Mouse (Mus musculus) kidney, postnatal 0 days (tissue): ENCODE measurements at regions not wholly inside any gene's neighbourhood (a gene's known extent, or its start where the extent isn't known, plus 50 kb on each side); places are given as distances from the start of the nearest gene placed in this dataset.
A peak's percentile ranks its signal among the peaks of the same experiment; 100 is the strongest.

Experiments used
- ATAC-seq: fragments of 200-750 bp; cut with Nextera tagmentation; replicated peaks from 2 replicates; pipeline ENCODE4 v1.8.0; 2017; ENCODE audit warnings: low read depth, moderate number of reproducible peaks, moderate TSS enrichment, moderate library complexity; ENCODE audit not compliant: low FRiP score
- DNase-seq: peaks from one replicate; pipeline ENCODE4 v3.0.0-alpha.2; 2016; ENCODE audit warnings: low spot score
- H3K27ac ChIP-seq: fragments of 300-500 bp; sonication (generic); 2 replicates; pipeline ENCODE4 v1.5.1; 2014; ENCODE audit warnings: mild to moderate bottlenecking
- H3K27me3 ChIP-seq: fragments of 300-500 bp; sonication (generic); 2 replicates; pipeline ENCODE4 v1.6.1; 2014; ENCODE audit warnings: low read length, mixed read lengths; ENCODE audit not compliant: insufficient read depth
- H3K36me3 ChIP-seq: fragments of 300-500 bp; sonication (generic); 2 replicates; pipeline ENCODE4 v1.6.1; 2014; ENCODE audit warnings: low read length, mixed read lengths; ENCODE audit not compliant: insufficient read depth
- H3K4me1 ChIP-seq: fragments of 300-500 bp; sonication (generic); replicated peaks from 2 replicates; pipeline ENCODE4 v1.6.1; 2014; ENCODE audit warnings: antibody characterized with exemption, low read length, mixed read lengths; ENCODE audit not compliant: insufficient read depth
- H3K4me2 ChIP-seq: fragments of 300-500 bp; sonication (generic); 2 replicates; pipeline ENCODE4 v1.6.1; 2014; ENCODE audit warnings: mild to moderate bottlenecking, low read length, moderate library complexity, mixed read lengths
- H3K4me3 ChIP-seq: fragments of 300-500 bp; sonication (generic); replicated peaks from 2 replicates; pipeline ENCODE4 v1.5.1; 2014; ENCODE audit warnings: low read depth, low read length
- H3K9ac ChIP-seq: fragments of 300-500 bp; sonication (generic); 2 replicates; pipeline ENCODE4 v1.6.1; 2014; ENCODE audit warnings: low read depth, low read length
- H3K9me3 ChIP-seq: fragments of 300-500 bp; sonication (generic); replicated peaks from 2 replicates; pipeline ENCODE4 v1.6.1; 2016; ENCODE audit warnings: low read length, inconsistent platforms, mixed read lengths
- CTCF ChIP-seq: IDR thresholded peaks from 2 replicates; pipeline ENCODE4 v1.5.1; 2016; ENCODE audit warnings: antibody characterized with exemption, low read depth, mild to moderate bottlenecking, moderate library complexity
- WGBS: fragments of 180-500 bp; shearing (Covaris S2); extraction: QIAGEN DNeasy Blood & Tissue Kit; methylation state at CpG from one replicate; pipeline ENCODE4 v1.1.7; 2014; 5-methylcytosine and 5-hydroxymethylcytosine counted together

DNA sequence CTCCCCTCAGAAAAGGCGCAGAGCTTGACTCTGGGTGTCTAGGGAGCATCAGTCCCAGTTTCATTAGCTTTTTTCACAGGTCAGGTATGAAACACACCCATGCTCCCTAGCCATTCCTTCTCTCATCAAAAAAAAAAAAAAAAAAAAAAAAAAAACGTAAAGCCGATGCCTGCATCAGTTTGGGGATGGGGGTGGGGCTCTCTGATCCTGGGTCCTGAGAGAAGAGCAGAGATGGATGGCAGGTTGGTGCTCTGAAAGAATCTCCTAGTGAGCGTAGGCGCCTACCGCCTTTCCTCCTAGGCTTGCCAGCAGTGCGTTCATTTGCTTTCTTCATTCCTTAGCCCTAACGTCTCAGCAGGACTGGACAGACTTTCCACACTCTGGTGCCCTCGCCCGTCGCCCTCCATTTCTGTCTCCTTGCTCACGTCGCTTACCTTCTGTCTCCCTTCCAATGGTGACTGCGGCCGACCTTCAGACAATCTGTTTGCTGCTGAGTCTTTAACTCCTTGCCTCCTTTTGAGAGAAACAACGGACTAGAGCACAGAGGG is 267.5 kb downstream of the Agtpbp1 start:
- Histone ChIP-seq H3K9ac (no peak overlapping the region), H3K27ac (no peak overlapping the region), H3K4me1 (no peaks in the 10 kb centered on the region), H3K9me3 (no peaks in the 10 kb centered on the region), H3K36me3 (no peaks in the 10 kb centered on the region), H3K27me3 (no peaks in the 10 kb centered on the region), H3K4me3 (no peak overlapping the region), H3K4me2 (no peak overlapping the region)
- TF ChIP-seq CTCF: no peak
- ATAC-seq (no peak), DNase-seq (no peak)
- 64% methylated on average over 16 of the region's 16 CpGs for WGBS

- no peaks in the 10 kb centered on the region for H3K9me3 ChIP-seq
- 46% methylated on average over 3 of the region's 3 CpGs for WGBS
- no peak for TF ChIP-seq CTCF
- no peaks in the 10 kb centered on the region for H3K36me3 ChIP-seq
- H3K4me2 ChIP-seq: no peak overlapping the region
- no peak for ATAC-seq
- H3K4me1 ChIP-seq: no peaks in the 10 kb centered on the region
- H3K27ac ChIP-seq: no peak overlapping the region
- DNase-seq: no peak
- no peaks in the 10 kb centered on the region for H3K27me3 ChIP-seq
- H3K9ac ChIP-seq: no peak overlapping the region
- no peak overlapping the region for H3K4me3 ChIP-seq
Measured at GRCm38 (mm10) chr13:59315811-59316210, 269.2 kb downstream of the Agtpbp1 start.

GRCm38 (mm10) chr13:59314419-59314818 is 270.6 kb downstream of the Agtpbp1 start:
- H3K36me3 ChIP-seq: no peaks in the 10 kb centered on the region
- ATAC-seq (no peak), DNase-seq (peak; percentile 22)
- TF ChIP-seq CTCF: peak; percentile 66
- H3K9ac ChIP-seq: no peak overlapping the region
- no peaks in the 10 kb centered on the region for H3K4me1 ChIP-seq
- H3K4me2 ChIP-seq: no peak overlapping the region
- 66% methylated on average over 1 of the region's 1 CpGs for WGBS
- no peak overlapping the region for H3K4me3 ChIP-seq
- H3K27me3 ChIP-seq: no peaks in the 10 kb centered on the region
- no peaks in the 10 kb centered on the region for H3K9me3 ChIP-seq
- no peak overlapping the region for H3K27ac ChIP-seq

DNA sequence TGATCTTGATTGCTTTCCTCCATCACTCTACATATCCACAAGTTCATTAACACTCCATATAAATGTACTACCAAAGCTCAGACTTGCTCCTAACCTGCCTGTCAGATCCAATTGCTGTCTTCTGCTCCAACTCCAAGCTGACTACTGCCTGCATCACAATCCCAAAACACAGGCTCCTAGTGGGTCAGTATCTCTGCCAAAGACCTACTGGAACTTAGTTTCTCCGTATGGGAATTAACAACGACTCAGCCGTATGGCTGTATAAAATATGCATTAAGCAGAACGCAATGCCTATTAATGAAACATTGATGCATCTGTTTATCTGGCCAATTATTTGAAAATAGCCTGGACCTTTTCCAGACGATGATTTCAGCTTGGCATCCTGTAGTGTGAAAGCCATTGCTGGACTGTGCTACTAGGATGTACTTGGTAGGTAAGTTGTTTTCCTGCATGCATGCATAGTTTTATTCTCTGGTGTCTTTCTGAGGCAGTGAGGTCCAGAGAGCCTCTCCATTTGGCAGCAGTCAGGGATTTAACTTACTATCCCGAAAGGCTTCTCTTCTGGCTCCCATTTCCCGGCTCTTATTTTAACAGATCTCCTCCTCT is 271.2 kb downstream of the Agtpbp1 start:
- Histone ChIP-seq H3K9ac (no peak overlapping the region), H3K36me3 (no peaks in the 10 kb centered on the region), H3K4me3 (no peak overlapping the region), H3K4me1 (no peaks in the 10 kb centered on the region), H3K9me3 (no peaks in the 10 kb centered on the region), H3K27ac (no peak overlapping the region), H3K27me3 (no peaks in the 10 kb centered on the region), H3K4me2 (no peak overlapping the region)
- ATAC-seq: no peak
- no peak for TF ChIP-seq CTCF
- 95% methylated on average over 7 of the region's 7 CpGs for WGBS
- DNase-seq: no peak

DNA sequence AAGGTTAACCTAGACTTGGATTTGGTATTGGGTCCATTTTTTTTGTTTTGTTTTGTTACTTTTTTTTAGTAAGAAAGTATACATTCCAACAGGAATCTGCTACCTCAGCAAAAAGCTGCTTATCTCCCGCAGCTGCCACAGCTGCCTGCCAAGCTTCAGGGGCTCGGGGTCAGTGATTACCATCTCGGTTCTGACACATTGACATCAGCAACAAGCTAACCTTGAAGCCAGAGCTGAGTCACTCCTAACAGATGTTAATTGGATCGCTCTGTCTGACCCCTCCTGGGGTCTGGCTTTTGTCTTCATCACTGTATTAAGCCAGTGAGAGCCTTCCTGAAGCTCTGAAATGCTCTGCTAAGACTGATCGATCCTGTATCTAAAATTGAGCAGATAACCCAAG is 292.1 kb downstream of the Agtpbp1 start:
- ATAC-seq: no peak
- Histone ChIP-seq H3K9ac (no peak overlapping the region), H3K27ac (no peak overlapping the region), H3K9me3 (no peaks in the 10 kb centered on the region), H3K4me3 (no peak overlapping the region), H3K4me1 (no peaks in the 10 kb centered on the region), H3K4me2 (no peak overlapping the region), H3K36me3 (no peaks in the 10 kb centered on the region), H3K27me3 (no peaks in the 10 kb centered on the region)
- no peak for TF ChIP-seq CTCF
- no peak for DNase-seq
- 11% methylated on average over 5 of the region's 5 CpGs for WGBS

- 40% methylated on average over 11 of the region's 11 CpGs for WGBS
- ATAC-seq: no peak
Measured at GRCm38 (mm10) chr13:59289127-59289526, 295.9 kb downstream of the Agtpbp1 start.

DNA sequence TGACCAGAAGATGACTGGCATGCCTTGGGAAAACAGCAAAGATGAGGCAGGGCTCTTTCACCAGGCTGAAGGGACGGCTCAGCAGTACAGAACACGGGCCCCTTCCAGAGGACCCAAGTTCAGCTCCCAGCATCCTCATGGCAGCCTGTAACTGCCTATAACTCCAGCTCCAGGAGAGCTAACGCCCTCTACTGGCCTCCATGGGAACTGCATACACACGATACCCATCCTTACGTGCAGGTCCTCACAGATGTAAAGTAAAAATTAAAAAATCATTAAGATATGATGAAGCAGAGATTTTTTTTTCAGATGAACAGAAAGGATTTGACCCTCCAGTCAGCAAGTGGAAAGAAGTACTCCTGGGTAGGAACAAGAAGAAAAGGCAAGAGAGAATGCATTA is 303.8 kb downstream of the Agtpbp1 start:
- ATAC-seq: no peak
- Histone ChIP-seq H3K27me3 (no peaks in the 10 kb centered on the region), H3K36me3 (no peaks in the 10 kb centered on the region), H3K4me3 (no peak overlapping the region), H3K9ac (no peak overlapping the region), H3K4me2 (no peak overlapping the region), H3K27ac (no peak overlapping the region), H3K4me1 (no peaks in the 10 kb centered on the region), H3K9me3 (no peaks in the 10 kb centered on the region)
- 85% methylated on average over 5 of the region's 5 CpGs for WGBS
- DNase-seq: no peak
- TF ChIP-seq CTCF: peak; percentile 32; the same call in 1 of the 2 replicates

More at GRCm38 (mm10) chr13:59289127-59289526, 295.9 kb downstream of the Agtpbp1 start:
- TF ChIP-seq CTCF: peak; percentile 58
- H3K27ac ChIP-seq: no peak overlapping the region
- H3K4me1 ChIP-seq: no peaks in the 10 kb centered on the region
- H3K27me3 ChIP-seq: no peaks in the 10 kb centered on the region
- peak; percentile 38 for DNase-seq
- no peaks in the 10 kb centered on the region for H3K36me3 ChIP-seq
- no peak overlapping the region for H3K4me3 ChIP-seq
- no peak overlapping the region for H3K4me2 ChIP-seq
- H3K9ac ChIP-seq: no peak overlapping the region
- H3K9me3 ChIP-seq: no peaks in the 10 kb centered on the region
